Mouse (Mus musculus) left cerebral cortex, postnatal 25 days (tissue): Measurements from ENCODE around the gene Prpsap1. TPM values are rescaled to one million over a fixed set of nuclear protein-coding genes. Genes with fewer than 3 reads are reported as not detected.
A peak's percentile ranks its signal among the peaks of the same experiment; 100 is the strongest.

Experiments used
- DNase-seq, 2 experiments: peaks; one replicate each; pipeline ENCODE4 v3.0.0; 2022; ENCODE audit warnings: low spot score in 2 of 2, mixed read lengths in 1 of 2
- intact Hi-C: fragments of 180-260 bp; cut with DNase I; formaldehyde crosslinking; loops from one replicate; pipeline ENCODE4 v1.15.1; 2025
- total RNA-seq, 2 experiments: library from RNA; stranded (reverse); gene quantifications; 2 replicates each; pipeline ENCODE4 v1.2.3; 2021

The Prpsap1 gene
- 10 to 100 TPM; 65.7 to 76.2 TPM for total RNA-seq

GRCm38 (mm10) chr11:116493795-116494252 is at the start of gene Prpsap1:
TSS of gene Prpsap1 (minus strand) at chr11:116494202.
- peak in 1 of 2 experiments; percentile 25 for DNase-seq
- intact Hi-C loops: loop anchor here (5.0 kb wide), 1 partner anchor 38 kb away; the partner anchor contains the start of gene Sphk1

DNA sequence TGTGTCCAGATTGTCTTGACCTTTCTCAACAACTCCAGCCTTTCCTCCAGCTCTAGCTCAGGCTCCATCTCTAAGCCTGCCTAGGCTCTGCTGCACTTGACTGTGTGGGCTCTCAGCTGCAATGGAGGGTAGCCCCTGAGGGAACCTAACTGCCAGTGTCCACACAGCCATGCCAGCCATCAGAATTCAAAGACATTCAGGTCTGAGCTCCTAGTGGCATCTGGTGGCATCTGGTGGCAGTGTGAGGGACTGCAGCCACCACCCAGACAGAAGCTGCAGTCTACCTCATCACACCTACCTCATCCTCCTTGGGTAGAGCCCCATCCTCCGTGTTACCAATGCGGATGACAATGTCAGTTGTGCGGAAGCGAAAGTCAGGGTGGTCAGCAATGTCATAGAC is 49.1 kb upstream of the Prpsap1 start:
- DNase-seq: peak; percentile 57 to 71
- intact Hi-C loops: no loop called here

DNA sequence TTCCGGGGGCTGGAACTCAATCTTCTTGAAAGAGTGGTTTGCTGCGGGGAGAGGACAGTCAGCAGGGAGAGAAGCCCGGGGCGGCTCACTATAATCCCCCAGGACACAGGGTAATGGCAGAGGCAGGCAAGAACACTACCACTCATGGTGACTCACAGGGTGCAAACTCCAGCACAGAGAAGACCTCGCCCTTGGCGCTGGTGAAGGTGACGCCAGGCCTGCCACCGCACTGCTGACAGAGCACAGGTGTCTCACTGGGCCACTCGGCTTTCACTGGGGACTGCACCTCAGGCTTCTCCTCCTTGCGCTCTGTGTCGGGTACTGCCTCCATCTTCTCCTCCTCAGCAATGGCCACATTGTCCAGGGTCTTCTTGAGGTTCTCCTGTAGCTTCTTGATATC is 47.2 kb upstream of the Prpsap1 start:
- intact Hi-C loops: no loop called here
- DNase-seq: no peak

- no peak for DNase-seq
- intact Hi-C loops: no loop called here
These were observed 44.2 kb upstream of the Prpsap1 start for GRCm38 (mm10) chr11:116538142-116538735.

- DNase-seq: no peak
- intact Hi-C loops: no loop called here
These were observed 43.4 kb upstream of the Prpsap1 start for GRCm38 (mm10) chr11:116537388-116537787.

DNA sequence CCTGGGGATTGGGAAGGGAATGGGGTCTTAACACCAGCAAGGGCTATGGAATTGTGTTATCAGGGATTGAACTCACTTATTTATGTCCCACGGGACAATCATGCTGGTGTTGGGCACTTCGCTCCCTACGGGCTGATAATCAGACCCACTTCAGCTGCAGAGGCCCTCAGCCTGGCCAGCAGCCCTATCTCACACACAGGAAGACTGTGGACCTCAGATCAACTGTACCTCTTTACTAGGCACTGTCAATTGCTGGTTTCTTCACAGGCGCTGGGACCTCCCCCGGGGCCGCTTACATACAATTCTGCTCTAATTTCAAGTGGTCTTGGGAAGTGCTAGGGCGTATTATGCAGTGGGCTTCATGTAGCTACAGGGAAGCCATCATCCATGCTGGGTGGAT is 42.7 kb upstream of the Prpsap1 start:
- intact Hi-C loops: no loop called here

GRCm38 (mm10) chr11:116534154-116534865 is 40.3 kb upstream of the Prpsap1 start:
- peak in 1 of 2 experiments; percentile 76 for DNase-seq
- intact Hi-C loops: loop anchor here (2.0 to 5.0 kb wide), 2 partner anchors 34 to 42 kb away; partner anchors contain the start of gene Prpsap1

More for the DNA sequence above, 42.7 kb upstream of the Prpsap1 start:
- DNase-seq: no peak

- intact Hi-C loops: loop anchor here (2.0 to 5.0 kb wide), 2 partner anchors 33 to 41 kb away; partner anchors contain the start of gene Prpsap1
These were observed 39.5 kb upstream of the Prpsap1 start for GRCm38 (mm10) chr11:116533341-116534153.

GRCm38 (mm10) chr11:116532810-116533338 is 38.9 kb upstream of the Prpsap1 start:
- DNase-seq: peak in 1 of 2 experiments; percentile 54
- intact Hi-C loops: loop anchor here (5.0 kb wide), 1 partner anchor 41 kb away; the partner anchor contains the start of gene Prpsap1

More at GRCm38 (mm10) chr11:116533341-116534153, 39.5 kb upstream of the Prpsap1 start:
- no peak for DNase-seq

DNA sequence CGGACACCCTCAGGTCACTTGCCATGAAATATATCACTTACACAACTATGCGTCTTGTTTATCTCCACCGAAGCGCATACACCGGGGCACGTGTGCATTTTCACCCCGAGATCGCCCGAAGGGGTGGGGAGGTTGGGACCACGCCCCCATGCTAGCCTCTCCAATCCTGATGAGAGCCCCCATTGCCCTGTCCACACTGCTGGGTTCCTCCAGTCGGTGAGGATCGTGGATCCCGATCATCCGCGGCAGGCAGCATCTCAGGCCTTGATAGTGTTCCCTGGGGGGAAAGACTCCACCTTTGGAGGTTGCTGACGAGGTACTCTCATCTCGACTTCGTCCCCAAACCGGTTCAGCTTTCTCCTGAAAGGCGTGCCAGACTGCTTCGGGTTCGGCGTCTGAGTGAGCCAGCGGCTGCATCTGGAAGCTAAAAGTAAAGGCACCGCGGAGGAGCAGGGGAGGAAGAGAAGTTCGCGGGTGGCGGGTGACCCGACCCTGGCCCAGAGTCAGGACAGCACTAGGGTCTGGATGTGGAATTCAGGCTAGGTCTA is 38.3 kb upstream of the Prpsap1 start:
- DNase-seq: no peak
- intact Hi-C loops: loop anchor here (5.0 kb wide), 1 partner anchor 40 kb away; the partner anchor contains the start of gene Prpsap1

GRCm38 (mm10) chr11:116531371-116532191 is 37.6 kb upstream of the Prpsap1 start:
- intact Hi-C loops: loop anchor here (5.0 kb wide), 1 partner anchor 39 kb away; the partner anchor contains the start of gene Prpsap1
- no peak for DNase-seq

DNA sequence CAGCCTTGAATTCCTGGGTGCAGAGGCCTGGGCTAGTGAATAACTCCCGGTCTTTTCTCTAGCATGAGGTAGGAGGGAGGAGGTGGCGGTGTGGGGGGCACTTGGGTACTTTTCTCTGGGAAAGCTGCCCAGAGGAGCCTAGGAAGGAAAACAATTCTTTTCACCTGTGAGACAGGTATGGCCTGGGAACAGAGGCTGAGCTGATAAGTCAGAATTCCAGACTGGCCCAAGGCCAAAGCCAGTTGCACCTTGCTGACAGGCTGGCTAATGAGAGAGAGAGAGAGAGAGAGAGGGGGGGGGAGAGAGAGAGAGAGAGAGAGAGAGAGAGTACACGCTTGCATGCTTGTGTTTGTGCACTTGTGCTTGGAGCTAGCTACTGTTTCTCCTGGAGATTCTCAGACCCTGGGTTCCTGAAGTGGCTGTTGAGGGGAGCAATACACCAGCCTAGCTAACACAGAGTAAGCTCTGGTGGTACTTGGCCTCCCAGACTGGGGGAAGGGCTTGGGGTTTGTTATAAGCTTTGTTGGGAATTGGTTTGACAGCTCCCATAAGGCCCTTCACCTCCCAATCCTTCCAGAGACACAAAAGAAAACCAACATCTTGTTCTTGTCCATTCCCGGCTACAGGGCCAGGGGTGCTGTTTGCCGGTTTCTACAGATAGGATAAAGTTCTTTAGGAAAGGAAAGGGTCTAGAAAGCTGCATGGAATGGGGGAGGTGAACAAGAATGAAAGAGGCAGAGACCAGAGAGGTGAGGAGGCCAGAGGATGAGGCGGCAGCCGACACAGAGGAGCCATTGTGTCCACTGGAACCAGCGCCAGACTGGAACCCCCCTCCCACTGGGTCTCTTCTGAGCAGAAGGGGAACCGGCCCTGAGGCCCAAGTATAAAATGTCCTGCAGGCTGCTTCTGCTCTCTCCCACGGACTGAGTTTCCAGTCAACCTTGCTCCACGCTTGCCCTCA is 36.5 kb upstream of the Prpsap1 start, which contains the start of gene Sphk1:
Sphk1 (plus strand) TSS at position 739 of the 961 bp plus-strand sequence.
- no peak for DNase-seq
- intact Hi-C loops: loop anchor here (5.0 kb wide), 1 partner anchor 38 kb away; the partner anchor contains the start of gene Prpsap1

DNA sequence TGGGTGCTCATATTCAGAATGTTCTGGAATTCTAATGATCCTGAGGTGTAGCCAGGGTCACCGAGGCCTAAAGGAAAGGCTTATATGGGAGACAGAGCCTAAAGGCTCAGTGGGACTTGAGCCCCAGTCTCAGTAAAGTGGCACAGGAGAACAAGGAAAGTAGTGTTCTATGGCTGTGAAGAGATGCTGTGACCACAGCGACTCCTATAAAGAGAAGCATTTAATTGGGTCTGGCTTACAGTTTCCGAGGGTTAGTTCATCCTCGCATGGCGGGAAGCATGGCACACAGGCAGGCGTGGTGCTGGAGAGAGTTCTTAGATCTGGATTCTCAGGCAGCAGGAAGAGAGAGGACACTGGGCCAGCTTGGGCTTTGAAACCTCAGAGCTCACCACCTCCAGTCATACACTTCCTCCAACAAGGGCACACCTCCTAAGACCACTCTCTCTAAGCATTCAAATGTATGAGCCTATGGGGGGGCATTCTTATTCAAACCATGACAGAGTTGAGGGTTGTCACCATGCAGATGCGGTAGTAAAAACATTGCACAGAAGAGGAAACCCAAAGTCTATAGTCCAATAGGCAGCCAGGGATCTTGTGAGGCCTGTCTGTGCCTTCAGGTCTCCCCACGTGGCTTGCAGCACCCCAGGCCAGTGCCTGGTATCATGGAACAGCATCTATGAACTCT is 34.8 kb upstream of the Prpsap1 start:
- intact Hi-C loops: no loop called here
- DNase-seq: no peak

DNA sequence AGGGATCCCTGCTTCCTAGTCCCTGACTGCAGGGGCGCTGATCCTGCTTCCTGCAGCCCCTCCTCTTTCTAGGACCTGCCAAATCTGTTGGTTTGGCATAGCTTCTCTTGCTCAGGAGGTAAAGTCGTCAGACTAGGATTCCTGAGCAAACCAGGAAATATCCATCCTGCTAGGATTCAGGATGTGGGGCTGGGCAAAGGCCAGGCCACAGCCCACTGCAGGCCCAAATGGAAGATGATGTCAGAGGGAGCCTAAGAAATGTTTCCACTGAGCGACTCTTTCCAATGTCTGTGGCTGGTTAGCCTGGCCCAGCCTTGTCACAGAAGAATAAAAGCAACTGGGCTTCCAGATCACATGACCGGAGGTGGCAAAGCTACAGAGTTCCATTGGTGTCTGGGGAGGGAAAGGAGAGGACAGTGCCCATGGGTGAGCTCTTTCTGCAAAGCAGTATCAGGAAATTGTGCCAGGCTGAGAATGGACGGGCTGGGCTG is 29.7 kb upstream of the Prpsap1 start:
- intact Hi-C loops: no loop called here
- DNase-seq: no peak

DNA sequence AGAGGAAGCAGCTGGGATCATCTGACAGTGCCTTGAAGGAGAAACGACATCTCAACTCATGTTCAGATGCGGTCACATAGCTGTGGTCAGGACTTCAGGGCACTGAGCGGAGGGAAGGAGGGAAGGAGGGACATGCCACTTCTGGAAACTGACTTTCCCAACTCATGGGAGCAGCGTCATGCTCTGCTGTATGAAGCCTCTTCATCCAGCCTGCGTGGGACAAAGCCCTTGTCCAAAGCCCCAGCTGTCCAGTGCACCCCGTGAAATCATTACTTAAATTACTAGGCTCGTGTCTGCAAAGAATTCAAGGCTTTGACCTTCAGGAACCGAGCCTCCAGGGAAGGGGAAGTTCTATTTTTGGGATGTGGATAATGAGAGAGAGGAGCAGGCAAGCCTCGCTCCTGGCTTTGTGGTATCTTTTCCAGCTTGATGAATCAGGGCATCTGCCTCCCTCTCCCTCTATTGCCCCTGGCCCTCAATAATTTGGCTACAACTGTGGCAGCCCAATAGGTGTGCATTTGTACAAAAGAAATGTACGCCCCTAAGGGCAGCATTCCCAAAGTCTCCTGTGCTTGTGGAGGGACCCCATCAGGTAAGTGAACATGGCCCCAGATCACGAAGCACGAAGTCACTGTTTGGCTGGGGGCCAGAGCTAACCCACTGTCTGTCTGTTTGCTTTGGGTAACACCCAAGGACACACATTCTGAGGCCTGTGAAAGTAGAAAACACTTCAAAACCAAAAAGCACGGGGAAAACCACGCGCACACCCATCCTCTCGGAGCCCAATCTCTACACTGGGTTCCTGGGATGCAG is 29.1 kb upstream of the Prpsap1 start:
- DNase-seq: no peak
- intact Hi-C loops: no loop called here

GRCm38 (mm10) chr11:116522046-116522445 is 28.0 kb upstream of the Prpsap1 start:
- intact Hi-C loops: no loop called here
- DNase-seq: no peak
